Mouse (Mus musculus) embryonic facial prominence, embryonic 14.5 days (tissue): ENCODE measurements at regions not wholly inside any gene's neighbourhood (a gene's known extent, or its start where the extent isn't known, plus 50 kb on each side); places are given as distances from the start of the nearest gene placed in this dataset.
"Not testable (repeated sequence)": the region's sequence is repeated elsewhere in the genome, so short reads cannot be mapped to it uniquely, and the experiment has no call there.

Source experiments
- ATAC-seq: fragments of 200-750 bp; cut with Nextera tagmentation; 2 replicates; pipeline ENCODE4 v1.8.0; 2017; ENCODE audit warnings: low read depth, moderate number of reproducible peaks, moderate TSS enrichment
- DNase-seq: peaks from one replicate; pipeline ENCODE4 v3.0.0-alpha.2; 2015; ENCODE audit warnings: low spot score
- H3K27ac ChIP-seq: fragments of 300-500 bp; sonication (generic); replicated peaks from 2 replicates; pipeline ENCODE4 v1.5.1; 2014; ENCODE audit warnings: low read depth, mild to moderate bottlenecking, low read length, moderate library complexity
- H3K27me3 ChIP-seq: fragments of 300-500 bp; sonication (generic); replicated peaks from 2 replicates; pipeline ENCODE4 v1.6.1; 2014; ENCODE audit warnings: low read length; ENCODE audit not compliant: control insufficient read depth, insufficient read depth
- H3K36me3 ChIP-seq: fragments of 300-500 bp; sonication (generic); 2 replicates; pipeline ENCODE4 v1.6.1; 2014; ENCODE audit warnings: low read length, mixed read lengths; ENCODE audit not compliant: control insufficient read depth, insufficient read depth
- H3K4me1 ChIP-seq: fragments of 300-500 bp; sonication (generic); 2 replicates; pipeline ENCODE4 v1.6.1; 2014; ENCODE audit warnings: antibody characterized with exemption, low read length; ENCODE audit not compliant: control insufficient read depth, insufficient read depth
- H3K4me2 ChIP-seq: fragments of 300-500 bp; sonication (generic); 2 replicates; pipeline ENCODE4 v1.6.1; 2014; ENCODE audit warnings: low read depth, mild to moderate bottlenecking, low read length, moderate library complexity, mixed read lengths
- H3K4me3 ChIP-seq: fragments of 300-500 bp; sonication (generic); 2 replicates; pipeline ENCODE4 v1.5.1; 2014; ENCODE audit warnings: low read depth, mild to moderate bottlenecking, low read length
- H3K9ac ChIP-seq: fragments of 300-500 bp; sonication (generic); 2 replicates; pipeline ENCODE4 v1.6.1; 2014; ENCODE audit warnings: low read depth, mild to moderate bottlenecking, low read length, moderate library complexity, mixed read lengths
- H3K9me3 ChIP-seq: fragments of 300-500 bp; sonication (generic); 2 replicates; pipeline ENCODE4 v1.6.1; 2016; ENCODE audit warnings: low read length; ENCODE audit not compliant: control insufficient read depth
- WGBS: fragments of 180-500 bp; shearing (Covaris S2); extraction: QIAGEN DNeasy Blood & Tissue Kit; methylation state at CpG from one replicate; pipeline ENCODE4 v1.1.7; 2014; 5-methylcytosine and 5-hydroxymethylcytosine counted together

DNA sequence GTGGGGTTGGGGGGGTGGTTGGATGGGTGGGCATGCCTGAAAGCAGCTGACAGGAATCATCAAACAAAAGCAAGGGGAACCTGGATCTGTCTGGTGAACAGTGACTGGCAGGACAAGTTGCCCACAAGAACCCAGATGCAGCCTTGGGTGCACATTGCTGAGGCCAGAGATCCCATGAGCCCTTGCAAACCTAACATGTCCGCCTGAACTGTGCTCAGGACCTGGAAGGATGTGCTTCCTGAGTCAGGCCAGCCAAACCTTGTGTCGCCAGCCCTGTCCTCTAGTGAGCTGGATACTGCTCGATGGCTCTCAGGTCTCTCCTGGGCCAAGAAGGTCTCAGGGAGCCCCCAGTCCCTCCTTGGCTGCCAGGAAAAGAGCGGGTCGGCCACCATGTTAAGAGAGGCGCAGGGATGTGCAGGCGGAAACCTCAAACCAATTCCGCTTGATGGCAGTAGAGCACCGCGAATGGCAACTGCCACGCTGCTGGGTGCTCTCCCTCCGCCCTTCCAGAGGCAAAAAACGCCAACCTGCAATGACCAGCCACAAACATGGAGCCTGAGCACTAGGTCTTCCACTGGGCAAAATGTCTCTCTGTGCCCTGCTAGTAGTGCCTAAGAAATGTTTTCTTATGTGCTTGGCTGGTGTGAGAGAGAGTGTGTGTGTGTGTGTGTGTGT lies 140.2 kb downstream of the Pls3 start:
- H3K27me3 ChIP-seq, H3K4me3 ChIP-seq, H3K36me3 ChIP-seq, H3K9ac ChIP-seq, ATAC-seq, H3K9me3 ChIP-seq, H3K27ac ChIP-seq, H3K4me1 ChIP-seq, H3K4me2 ChIP-seq: not testable (repeated sequence)
- DNase-seq: peak; percentile 10
- 57% methylated on average over 6 of the region's 13 CpGs for WGBS

GRCm38 (mm10) chrX:75733651-75734050 lies 141.3 kb downstream of the Pls3 start:
- H3K4me3 ChIP-seq, H3K4me2 ChIP-seq, H3K9ac ChIP-seq, H3K9me3 ChIP-seq, H3K4me1 ChIP-seq, ATAC-seq, H3K27me3 ChIP-seq, H3K36me3 ChIP-seq, H3K27ac ChIP-seq: not testable (repeated sequence)
- peak; percentile 6 for DNase-seq
- 74% methylated on average over 11 of the region's 11 CpGs for WGBS

- not testable (repeated sequence) for H3K4me2 ChIP-seq, H3K9ac ChIP-seq, H3K9me3 ChIP-seq, H3K4me3 ChIP-seq, H3K27ac ChIP-seq, H3K27me3 ChIP-seq, DNase-seq, H3K36me3 ChIP-seq, ATAC-seq, H3K4me1 ChIP-seq
- WGBS: 76% methylated on average over 9 of the region's 12 CpGs
Measured at GRCm38 (mm10) chrX:75729791-75730190, 145.2 kb downstream of the Pls3 start.

DNA sequence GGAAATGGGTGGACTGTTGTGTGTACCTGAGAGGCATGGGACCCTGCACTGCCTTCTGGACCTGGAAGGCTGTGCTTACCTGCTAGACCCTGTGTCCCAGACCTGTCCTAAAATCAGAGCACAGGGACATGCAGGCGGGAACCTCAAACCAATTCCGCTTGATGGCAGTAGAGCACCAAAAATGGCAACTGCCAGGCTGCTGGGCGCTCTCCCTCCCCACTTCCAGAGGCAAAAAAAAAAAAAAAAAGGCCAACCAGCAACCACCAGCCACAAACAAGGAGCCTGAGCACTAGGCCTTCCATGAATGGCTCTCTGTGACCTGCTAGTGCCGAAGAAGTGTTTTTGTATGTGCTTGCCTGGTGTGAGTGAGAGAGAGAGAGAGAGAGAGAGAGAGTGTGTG lies 146.5 kb downstream of the Pls3 start:
- Histone ChIP-seq H3K36me3 (0 out of 2 replicates have a peak, but pooled peaks cover 6% of the 10 kb centered on the region), H3K9me3 (no peaks in the 10 kb centered on the region), H3K4me2 (no peak overlapping the region), H3K27ac (no peak overlapping the region), H3K9ac (no peak overlapping the region), H3K27me3 (no peaks in the 10 kb centered on the region), H3K4me3 (no peak overlapping the region), H3K4me1 (no peaks in the 10 kb centered on the region)
- peak; percentile 10 for DNase-seq
- WGBS: 78% methylated on average over 3 of the region's 4 CpGs
- ATAC-seq: no peak

GRCm38 (mm10) chrX:75723542-75723941 lies 145.5 kb upstream of the Rab39b start:
- H3K27ac ChIP-seq, H3K9me3 ChIP-seq, H3K4me1 ChIP-seq, H3K9ac ChIP-seq, H3K4me2 ChIP-seq, H3K4me3 ChIP-seq, DNase-seq, H3K36me3 ChIP-seq, ATAC-seq, H3K27me3 ChIP-seq: not testable (repeated sequence)
- 74% methylated on average over 26 of the region's 39 CpGs for WGBS

DNA sequence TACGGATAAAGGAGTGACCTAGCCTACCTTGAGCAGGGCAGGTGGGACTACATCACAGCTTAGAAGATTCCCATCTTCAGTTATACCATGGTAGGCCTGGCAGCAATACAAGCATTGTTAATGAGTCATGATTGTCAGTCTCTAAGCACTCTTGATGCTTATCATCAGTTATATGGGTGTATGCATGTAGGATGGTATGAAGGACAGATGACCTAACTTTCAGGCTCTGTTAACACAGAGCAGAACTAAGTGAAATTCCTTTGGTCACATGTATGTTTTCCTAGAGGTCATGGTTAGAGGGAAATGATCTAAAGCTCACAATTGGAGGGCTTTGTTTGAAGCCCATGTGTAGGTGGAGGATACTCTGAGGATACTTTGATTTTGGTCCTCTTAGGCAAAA lies 121.9 kb upstream of the Rab39b start:
- Histone ChIP-seq H3K27ac (no peak overlapping the region), H3K27me3 (no peaks in the 10 kb centered on the region), H3K36me3 (no peaks in the 10 kb centered on the region), H3K9ac (no peak overlapping the region), H3K4me1 (no peaks in the 10 kb centered on the region), H3K4me3 (no peak overlapping the region), H3K9me3 (no peaks in the 10 kb centered on the region), H3K4me2 (no peak overlapping the region)
- no peak for ATAC-seq
- no peak for DNase-seq
- WGBS: 21% methylated on average over 1 of the region's 1 CpGs

GRCm38 (mm10) chrX:75675271-75675670 lies 97.2 kb upstream of the Rab39b start:
- H3K4me1 ChIP-seq, H3K27ac ChIP-seq, H3K9me3 ChIP-seq, H3K27me3 ChIP-seq, H3K9ac ChIP-seq, H3K4me2 ChIP-seq, H3K36me3 ChIP-seq, DNase-seq, H3K4me3 ChIP-seq, ATAC-seq: not testable (repeated sequence)
- 94% methylated on average over 8 of the region's 8 CpGs for WGBS

DNA sequence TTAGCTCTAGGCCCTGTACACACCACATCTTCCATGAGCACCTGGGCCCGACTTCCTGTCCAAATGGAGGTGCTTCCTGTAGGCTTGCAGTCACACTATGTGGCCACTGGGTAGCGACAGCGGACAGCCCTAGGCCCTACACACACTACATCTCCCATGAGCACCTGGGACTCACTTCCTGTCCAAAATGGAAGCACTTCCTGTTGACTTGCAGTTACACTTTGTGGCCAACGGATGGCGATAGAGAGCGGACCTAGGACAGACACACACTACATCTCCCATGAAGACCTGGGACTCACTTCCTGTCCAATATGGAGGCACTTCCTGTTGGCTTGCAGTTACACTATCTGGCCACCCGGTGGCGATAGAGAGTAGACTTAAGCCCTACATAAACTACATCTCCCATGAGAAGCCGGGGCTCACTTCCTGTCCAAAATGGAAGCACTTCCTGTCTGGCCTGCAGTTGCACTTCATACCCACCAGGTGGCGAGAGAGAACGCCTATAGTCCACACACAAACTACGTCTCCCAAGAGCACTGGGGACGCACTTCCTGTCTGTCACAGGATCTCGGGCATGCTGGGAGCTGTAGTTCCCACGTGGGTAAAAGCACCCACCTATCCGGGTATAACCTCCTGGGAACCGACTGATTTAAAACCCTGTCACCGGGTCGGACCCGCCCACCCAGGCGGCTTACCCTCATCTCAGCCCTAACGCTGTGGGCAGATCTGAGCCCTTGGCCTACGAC lies 96.1 kb upstream of the Rab39b start:
- no peaks in the 10 kb centered on the region for H3K27me3 ChIP-seq
- 10% methylated on average over 22 of the region's 23 CpGs for WGBS
- H3K27ac ChIP-seq: no peak overlapping the region
- peak; percentile 98 for DNase-seq
- ATAC-seq: peak; percentile 97
- H3K36me3 ChIP-seq: no peaks in the 10 kb centered on the region
- peak overlapping the region; percentile 36 for H3K4me3 ChIP-seq
- H3K4me1 ChIP-seq: no peaks in the 10 kb centered on the region
- H3K4me2 ChIP-seq: peak overlapping the region; percentile 42
- no peaks in the 10 kb centered on the region for H3K9me3 ChIP-seq
- no peak overlapping the region for H3K9ac ChIP-seq

DNA sequence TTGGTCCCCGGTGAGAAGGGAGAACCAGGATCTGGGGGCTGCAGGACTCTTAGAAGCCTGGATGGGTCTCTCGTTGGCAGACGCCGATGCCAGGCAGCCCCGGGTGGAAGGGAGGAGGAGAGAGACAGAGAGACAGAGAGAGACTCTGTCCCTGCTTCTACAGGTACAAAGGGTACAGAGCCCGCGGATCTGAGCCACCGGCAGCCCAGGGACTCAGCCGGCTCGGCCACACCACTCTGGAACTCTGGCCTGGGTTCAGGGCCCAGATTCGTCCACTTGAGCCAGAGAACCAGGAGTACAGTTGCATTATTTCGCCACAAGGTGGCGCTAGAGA lies 95.5 kb upstream of the Rab39b start:
- Histone ChIP-seq H3K36me3 (no peaks in the 10 kb centered on the region), H3K9ac (peak overlapping the region; percentile 58), H3K27ac (no peak overlapping the region), H3K4me2 (peak overlapping the region; percentile 41), H3K9me3 (no peaks in the 10 kb centered on the region), H3K27me3 (no peaks in the 10 kb centered on the region), H3K4me1 (no peaks in the 10 kb centered on the region), H3K4me3 (peak overlapping the region; percentile 20; the same call in 1 of the 2 replicates)
- no peak for DNase-seq
- 70% methylated on average over 2 of the region's 13 CpGs for WGBS
- no peak for ATAC-seq
